Mouse (Mus musculus): ENCODE results near the gene Nedd4. TPM values are rescaled to one million over a fixed set of nuclear protein-coding genes. Genes with fewer than 3 reads are reported as not detected.
"Not testable (repeated sequence)": the region's sequence is repeated elsewhere in the genome, so short reads cannot be mapped to it uniquely, and the experiment has no call there.

The Nedd4 gene
- total RNA-seq (2021) = 100 to 1,000 TPM; 297 to 313 TPM

GRCm38 (mm10) chr9:72661895-72662661 lies at the start of gene Nedd4:
Gene Nedd4, plus strand, starts transcription at chr9:72662346.
- DNase-seq = peak; percentile 94 to 96

GRCm38 (mm10) chr9:72613884-72614283 lies 48.3 kb upstream of the Nedd4 start:
- no peak for DNase-seq

- DNase-seq = no peak
Observed at GRCm38 (mm10) chr9:72614786-72615480, 47.2 kb upstream of the Nedd4 start.

GRCm38 (mm10) chr9:72618037-72618436 lies 44.1 kb upstream of the Nedd4 start:
- no peak for DNase-seq

- no peak for DNase-seq
Observed at GRCm38 (mm10) chr9:72623605-72624004, 38.5 kb upstream of the Nedd4 start.

GRCm38 (mm10) chr9:72627598-72627997 lies 34.5 kb upstream of the Nedd4 start:
- DNase-seq = no peak

GRCm38 (mm10) chr9:72628591-72628990 lies 33.6 kb upstream of the Nedd4 start:
- no peak for DNase-seq

- no peak for DNase-seq
Observed at GRCm38 (mm10) chr9:72632198-72632597, 29.9 kb upstream of the Nedd4 start.

- DNase-seq = no peak
Observed at GRCm38 (mm10) chr9:72635134-72635533, 27.0 kb upstream of the Nedd4 start.

- no peak for DNase-seq
Observed at GRCm38 (mm10) chr9:72636547-72636946, 25.6 kb upstream of the Nedd4 start.

GRCm38 (mm10) chr9:72637243-72637642 lies 24.9 kb upstream of the Nedd4 start:
- no peak for DNase-seq

GRCm38 (mm10) chr9:72638951-72639842 lies 22.9 kb upstream of the Nedd4 start:
- no peak for DNase-seq

GRCm38 (mm10) chr9:72639843-72640621 lies 22.1 kb upstream of the Nedd4 start:
- DNase-seq = peak; percentile 30 to 51

- DNase-seq = no peak
Observed at GRCm38 (mm10) chr9:72640642-72641041, 21.5 kb upstream of the Nedd4 start.

- DNase-seq = no peak
Observed at GRCm38 (mm10) chr9:72641093-72641680, 21.0 kb upstream of the Nedd4 start.

- DNase-seq = not testable (repeated sequence)
Observed at GRCm38 (mm10) chr9:72642756-72643447, 19.2 kb upstream of the Nedd4 start.

GRCm38 (mm10) chr9:72643651-72644417 lies 18.3 kb upstream of the Nedd4 start:
- DNase-seq = no peak

GRCm38 (mm10) chr9:72644418-72645110 lies 17.6 kb upstream of the Nedd4 start:
- no peak for DNase-seq

GRCm38 (mm10) chr9:72649781-72650180 lies 12.4 kb upstream of the Nedd4 start:
- DNase-seq = no peak

- DNase-seq = no peak
Observed at GRCm38 (mm10) chr9:72652961-72653360, 9.2 kb upstream of the Nedd4 start.

Data from layer of hippocampus, postnatal 36 days (tissue).